Mouse (Mus musculus): ENCODE measurements around the gene Adgra3. TPM values are rescaled to one million over a fixed set of nuclear protein-coding genes. Genes with fewer than 3 reads are reported as not detected.
A peak's percentile ranks its signal among the peaks of the same experiment; 100 is the strongest.

The Adgra3 gene
- polyA plus RNA-seq, 1 experiment from 2014 or later: 36.7 TPM

GRCm38 (mm10) chr5:50034231-50034630, 24.6 kb downstream of the Adgra3 start:
- peak overlapping the region; percentile 81 for H3K27ac ChIP-seq
- ATAC-seq (replicated peaks; ENCODE audit: low FRiP score, low read depth): peak; percentile 27
- no peaks in the 10 kb centered on the region for H3K27me3 ChIP-seq (ENCODE audit: insufficient read depth, low read length)
- H3K4me1 ChIP-seq (replicated peaks; ENCODE audit: insufficient read depth, low read length): peaks cover 46% of the 10 kb centered on the region
- H3K4me3 ChIP-seq (replicated peaks; ENCODE audit: low read depth, low read length): no peak overlapping the region
- no peak for TF ChIP-seq CTCF (IDR thresholded peaks at IDR 0.05; ENCODE audit: low read depth)
- peak; percentile 24 for DNase-seq (ENCODE audit: low spot score)
- H3K9ac ChIP-seq (ENCODE audit: low read depth, low read length): no peak overlapping the region
- 36% methylated on average over 6 of the region's 6 CpGs for WGBS
- peak overlapping the region; percentile 21; the same call in 1 of the 2 replicates for H3K4me2 ChIP-seq (ENCODE audit: low read length)
- H3K9me3 ChIP-seq (replicated peaks; ENCODE audit: low read length): no peaks in the 10 kb centered on the region
- H3K36me3 ChIP-seq (ENCODE audit: insufficient read depth, low read length): no peaks in the 10 kb centered on the region

DNA sequence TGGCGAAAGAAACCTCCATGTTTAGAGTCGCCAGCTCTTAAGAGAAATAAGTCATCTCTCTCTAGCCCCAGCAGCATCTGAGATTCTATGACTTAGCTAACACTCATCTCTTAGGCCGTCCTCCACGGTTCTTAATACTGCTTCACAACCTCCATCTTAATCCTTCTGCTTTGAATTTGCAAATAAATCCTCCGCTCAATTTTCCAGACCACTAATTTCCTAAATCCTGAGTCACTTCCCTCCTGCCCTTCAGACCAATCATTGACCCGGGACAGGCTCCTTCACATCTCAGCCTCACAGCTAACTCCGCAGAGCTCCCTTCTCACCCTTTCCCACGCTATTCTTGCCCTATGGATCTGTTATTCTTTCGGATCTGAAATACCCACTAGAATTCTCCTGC, 25.1 kb downstream of the Adgra3 start:
- peak overlapping the region; percentile 81 for H3K27ac ChIP-seq
- DNase-seq (ENCODE audit: low spot score): peak; percentile 46

DNA sequence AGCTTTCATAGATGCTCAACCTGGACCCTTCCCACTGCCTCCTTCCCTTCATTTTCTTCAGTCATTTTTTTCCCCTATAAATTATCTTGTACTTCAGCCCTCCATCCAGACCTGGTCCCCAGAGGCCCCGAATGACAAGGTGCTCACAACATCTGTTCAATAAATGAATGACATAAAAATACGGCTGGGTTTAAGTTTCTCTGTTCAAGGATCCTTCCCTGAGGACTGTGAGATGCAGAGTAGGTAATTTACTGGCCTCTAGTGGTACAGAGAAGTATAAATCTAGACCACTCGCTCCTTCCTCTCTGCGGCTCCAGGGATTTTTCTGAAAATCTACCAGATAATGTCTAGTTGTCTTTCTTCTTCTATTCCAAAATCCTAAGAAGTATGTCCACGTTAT, 26.5 kb downstream of the Adgra3 start:
- Histone ChIP-seq H3K27ac (peak overlapping the region; percentile 56; the same call in 1 of the 2 replicates), H3K4me3 (replicated peaks; ENCODE audit: low read depth, low read length) (no peak overlapping the region), H3K36me3 (ENCODE audit: insufficient read depth, low read length) (no peaks in the 10 kb centered on the region), H3K4me1 (replicated peaks; ENCODE audit: insufficient read depth, low read length) (peaks cover 45% of the 10 kb centered on the region), H3K27me3 (ENCODE audit: insufficient read depth, low read length) (no peaks in the 10 kb centered on the region), H3K9ac (ENCODE audit: low read depth, low read length) (no peak overlapping the region), H3K9me3 (replicated peaks; ENCODE audit: low read length) (no peaks in the 10 kb centered on the region), H3K4me2 (ENCODE audit: low read length) (no peak overlapping the region)
- 26% methylated on average over 5 of the region's 5 CpGs for WGBS
- ATAC-seq (replicated peaks; ENCODE audit: low FRiP score, low read depth) (no peak), DNase-seq (ENCODE audit: low spot score) (peak; percentile 81)
- peak; percentile 74 for TF ChIP-seq CTCF (IDR thresholded peaks at IDR 0.05; ENCODE audit: low read depth)

More for the DNA sequence above, 25.1 kb downstream of the Adgra3 start:
- 35% methylated on average over 9 of the region's 9 CpGs for WGBS
- Histone ChIP-seq H3K4me2 (ENCODE audit: low read length) (peak overlapping the region; percentile 21; the same call in 1 of the 2 replicates), H3K4me1 (replicated peaks; ENCODE audit: insufficient read depth, low read length) (peaks cover 46% of the 10 kb centered on the region), H3K36me3 (ENCODE audit: insufficient read depth, low read length) (no peaks in the 10 kb centered on the region), H3K4me3 (replicated peaks; ENCODE audit: low read depth, low read length) (no peak overlapping the region), H3K9ac (ENCODE audit: low read depth, low read length) (no peak overlapping the region), H3K27me3 (ENCODE audit: insufficient read depth, low read length) (no peaks in the 10 kb centered on the region), H3K9me3 (replicated peaks; ENCODE audit: low read length) (no peaks in the 10 kb centered on the region)
- ATAC-seq (replicated peaks; ENCODE audit: low FRiP score, low read depth): no peak
- TF ChIP-seq CTCF (IDR thresholded peaks at IDR 0.05; ENCODE audit: low read depth): no peak

DNA sequence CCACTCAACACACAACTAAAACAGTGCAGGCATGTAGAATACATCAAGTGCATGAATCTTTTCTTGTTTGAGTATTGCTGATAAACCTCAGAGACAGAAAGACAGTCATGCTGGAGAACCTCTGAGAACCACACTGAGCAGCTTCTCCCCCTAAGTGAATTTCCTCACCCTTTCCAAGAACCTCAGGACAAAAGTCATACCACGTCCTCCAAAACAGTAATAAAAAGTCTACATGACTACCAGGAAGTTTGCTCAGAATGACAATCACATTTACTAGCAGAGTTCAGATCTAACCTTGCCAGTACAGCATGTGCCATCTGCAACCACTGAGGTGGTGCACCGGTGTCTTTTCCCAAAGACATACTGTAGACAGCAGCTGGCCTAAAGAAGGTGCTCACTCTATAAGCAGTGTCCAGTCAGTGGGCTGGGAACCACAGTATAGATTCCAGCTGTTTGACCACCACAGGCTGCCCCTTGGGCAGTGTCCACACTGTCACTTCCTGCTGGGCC, 27.0 kb downstream of the Adgra3 start:
- no peaks in the 10 kb centered on the region for H3K9me3 ChIP-seq (replicated peaks; ENCODE audit: low read length)
- H3K4me3 ChIP-seq (replicated peaks; ENCODE audit: low read depth, low read length): no peak overlapping the region
- ATAC-seq (replicated peaks; ENCODE audit: low FRiP score, low read depth) (no peak), DNase-seq (ENCODE audit: low spot score) (no peak)
- H3K27me3 ChIP-seq (ENCODE audit: insufficient read depth, low read length): no peaks in the 10 kb centered on the region
- H3K4me2 ChIP-seq (ENCODE audit: low read length): no peak overlapping the region
- no peak for TF ChIP-seq CTCF (IDR thresholded peaks at IDR 0.05; ENCODE audit: low read depth)
- H3K9ac ChIP-seq (ENCODE audit: low read depth, low read length): no peak overlapping the region
- 66% methylated on average over 2 of the region's 2 CpGs for WGBS
- peaks cover 47% of the 10 kb centered on the region for H3K4me1 ChIP-seq (replicated peaks; ENCODE audit: insufficient read depth, low read length)
- H3K36me3 ChIP-seq (ENCODE audit: insufficient read depth, low read length): no peaks in the 10 kb centered on the region
- H3K27ac ChIP-seq: peak overlapping the region; percentile 56

DNA sequence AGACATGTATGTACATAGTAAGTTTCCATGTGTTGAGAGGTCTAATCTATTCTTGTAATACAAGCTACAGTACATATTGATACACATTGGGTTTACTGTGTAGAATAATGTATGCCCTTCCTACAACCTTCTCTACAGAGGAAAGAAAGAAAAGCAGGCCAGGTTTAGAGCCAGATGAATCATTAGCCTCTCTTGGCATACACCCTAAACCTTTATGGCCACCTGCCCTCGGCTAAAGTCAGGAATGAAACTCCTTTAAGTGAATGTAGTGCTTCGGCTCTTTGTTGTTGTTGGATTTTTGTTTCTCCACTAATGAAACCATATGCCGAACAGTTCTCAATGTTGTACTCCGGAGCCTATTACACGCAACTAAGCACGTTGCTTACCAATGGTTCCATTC, 27.5 kb downstream of the Adgra3 start:
- no peak overlapping the region for H3K4me3 ChIP-seq (replicated peaks; ENCODE audit: low read depth, low read length)
- H3K36me3 ChIP-seq (ENCODE audit: insufficient read depth, low read length): no peaks in the 10 kb centered on the region
- no peak overlapping the region for H3K4me2 ChIP-seq (ENCODE audit: low read length)
- H3K9ac ChIP-seq (ENCODE audit: low read depth, low read length): no peak overlapping the region
- peak overlapping the region; percentile 56 for H3K27ac ChIP-seq
- WGBS: 66% methylated on average over 6 of the region's 6 CpGs
- no peak for TF ChIP-seq CTCF (IDR thresholded peaks at IDR 0.05; ENCODE audit: low read depth)
- DNase-seq (ENCODE audit: low spot score) (no peak), ATAC-seq (replicated peaks; ENCODE audit: low FRiP score, low read depth) (no peak)
- H3K4me1 ChIP-seq (replicated peaks; ENCODE audit: insufficient read depth, low read length): peaks cover 45% of the 10 kb centered on the region
- no peaks in the 10 kb centered on the region for H3K27me3 ChIP-seq (ENCODE audit: insufficient read depth, low read length)
- no peaks in the 10 kb centered on the region for H3K9me3 ChIP-seq (replicated peaks; ENCODE audit: low read length)

DNA sequence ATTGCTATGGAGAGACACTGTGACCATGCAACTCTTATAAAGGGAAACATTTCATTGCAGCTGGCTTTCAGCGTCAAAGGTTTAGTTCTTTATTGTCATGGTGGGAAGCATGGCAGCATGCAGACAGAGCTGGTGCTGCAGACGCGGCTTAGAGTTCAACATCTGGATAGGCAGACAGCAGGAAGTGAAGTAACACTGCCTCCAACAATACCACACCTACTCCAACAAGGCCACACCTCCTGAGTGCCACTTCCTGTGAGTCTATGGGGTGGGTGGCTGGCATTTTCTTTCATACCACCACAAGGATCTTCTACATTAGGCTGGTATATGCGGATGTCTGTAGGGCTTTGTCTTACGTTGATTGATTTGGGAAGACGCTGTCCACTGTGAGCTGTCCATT, 29.1 kb downstream of the Adgra3 start:
- Histone ChIP-seq H3K9me3 (replicated peaks; ENCODE audit: low read length) (no peaks in the 10 kb centered on the region), H3K4me3 (replicated peaks; ENCODE audit: low read depth, low read length) (no peak overlapping the region), H3K27me3 (ENCODE audit: insufficient read depth, low read length) (no peaks in the 10 kb centered on the region), H3K36me3 (ENCODE audit: insufficient read depth, low read length) (no peaks in the 10 kb centered on the region), H3K4me2 (ENCODE audit: low read length) (no peak overlapping the region), H3K4me1 (replicated peaks; ENCODE audit: insufficient read depth, low read length) (peaks cover 43% of the 10 kb centered on the region), H3K27ac (no peak overlapping the region), H3K9ac (ENCODE audit: low read depth, low read length) (no peak overlapping the region)
- ATAC-seq (replicated peaks; ENCODE audit: low FRiP score, low read depth) (no peak), DNase-seq (ENCODE audit: low spot score) (no peak)
- TF ChIP-seq CTCF (IDR thresholded peaks at IDR 0.05; ENCODE audit: low read depth): no peak
- WGBS: 81% methylated on average over 6 of the region's 6 CpGs

DNA sequence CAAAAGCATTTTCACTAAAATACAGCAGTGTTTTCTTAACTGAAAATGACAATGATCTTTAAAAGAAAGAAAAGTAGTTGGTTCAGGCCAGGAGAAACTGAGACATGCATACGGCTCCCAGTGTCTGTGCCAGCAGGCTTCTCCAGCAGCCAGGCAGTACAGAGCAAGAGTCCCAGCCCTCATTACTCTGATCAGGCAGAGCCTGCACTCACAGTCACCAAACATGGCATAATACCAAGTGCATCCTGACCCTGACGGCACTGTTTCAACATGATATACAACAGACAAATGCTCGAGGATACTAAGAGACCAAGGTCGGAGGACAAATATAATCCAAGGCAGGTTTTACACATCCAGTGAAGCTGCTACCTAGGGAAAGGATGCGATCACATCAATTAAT, 31.2 kb downstream of the Adgra3 start:
- peaks cover 34% of the 10 kb centered on the region for H3K4me1 ChIP-seq (replicated peaks; ENCODE audit: insufficient read depth, low read length)
- H3K36me3 ChIP-seq (ENCODE audit: insufficient read depth, low read length): 0 out of 2 replicates have a peak, but pooled peaks cover 13% of the 10 kb centered on the region
- TF ChIP-seq CTCF (IDR thresholded peaks at IDR 0.05; ENCODE audit: low read depth): no peak
- H3K4me2 ChIP-seq (ENCODE audit: low read length): no peak overlapping the region
- peak overlapping the region; percentile 10; the same call in 1 of the 2 replicates for H3K27ac ChIP-seq
- H3K9me3 ChIP-seq (replicated peaks; ENCODE audit: low read length): no peaks in the 10 kb centered on the region
- 55% methylated on average over 5 of the region's 5 CpGs for WGBS
- ATAC-seq (replicated peaks; ENCODE audit: low FRiP score, low read depth) (no peak; the same call in 1 of the 2 replicates), DNase-seq (ENCODE audit: low spot score) (no peak)
- H3K27me3 ChIP-seq (ENCODE audit: insufficient read depth, low read length): no peaks in the 10 kb centered on the region
- H3K9ac ChIP-seq (ENCODE audit: low read depth, low read length): no peak overlapping the region
- no peak overlapping the region for H3K4me3 ChIP-seq (replicated peaks; ENCODE audit: low read depth, low read length)

Measured in kidney, postnatal 0 days (tissue).